Mouse (Mus musculus): ENCODE measurements around the gene Magohb.

GRCm38 (mm10) chr6:131308031-131308430 is 15.0 kb upstream of the Magohb start:
- TF ChIP-seq CTCF (IDR thresholded peaks at IDR 0.05; ENCODE audit: borderline replicate concordance, insufficient read depth, low read length): no peak
- no peak for TF ChIP-seq POLR2A (IDR thresholded peaks at IDR 0.05; ENCODE audit: low read depth, low read length)
